Mouse (Mus musculus) lung, postnatal 10 days (tissue): ENCODE results near the gene Klhl41.
"Not testable (repeated sequence)": the region's sequence is repeated elsewhere in the genome, so short reads cannot be mapped to it uniquely, and the experiment has no call there.

Experiments used
- DNase-seq: peaks from one replicate; pipeline ENCODE4 v3.0.0; 2021

Gene Klhl41

GRCm38 (mm10) chr2:69669853-69670252 is at the start of gene Klhl41:
Gene Klhl41 (plus strand): TSS chr2:69670120.
- no peak for DNase-seq

- DNase-seq, result no peak
These were observed 40.7 kb upstream of the Klhl41 start for GRCm38 (mm10) chr2:69629215-69629614.

- DNase-seq, result no peak
These were observed 40.0 kb upstream of the Klhl41 start for GRCm38 (mm10) chr2:69629914-69630313.

GRCm38 (mm10) chr2:69630792-69631191 is 39.1 kb upstream of the Klhl41 start:
- DNase-seq, result peak; percentile 59

- peak; percentile 22 for DNase-seq
These were observed 38.5 kb upstream of the Klhl41 start for GRCm38 (mm10) chr2:69631449-69631848.

- peak; percentile 73 for DNase-seq
These were observed 34.7 kb upstream of the Klhl41 start for GRCm38 (mm10) chr2:69635064-69635701.

- DNase-seq, result peak; percentile 73
These were observed 34.1 kb upstream of the Klhl41 start for GRCm38 (mm10) chr2:69635807-69636206.

- DNase-seq, result not testable (repeated sequence)
These were observed 31.9 kb upstream of the Klhl41 start for GRCm38 (mm10) chr2:69637989-69638388.

- no peak for DNase-seq
These were observed 29.8 kb upstream of the Klhl41 start for GRCm38 (mm10) chr2:69640100-69640499.

- no peak for DNase-seq
These were observed 24.8 kb upstream of the Klhl41 start for GRCm38 (mm10) chr2:69644968-69645617.

- peak; percentile 93 for DNase-seq
These were observed 23.0 kb upstream of the Klhl41 start, which contains the start of gene Bbs5 for GRCm38 (mm10) chr2:69646726-69647490. Gene Bbs5 (plus strand): TSS chr2:69647171.

GRCm38 (mm10) chr2:69649716-69650115 is 20.2 kb upstream of the Klhl41 start:
- DNase-seq, result no peak

GRCm38 (mm10) chr2:69659326-69659725 is 10.6 kb upstream of the Klhl41 start:
- no peak for DNase-seq

- DNase-seq, result no peak
These were observed 6.0 kb upstream of the Klhl41 start for GRCm38 (mm10) chr2:69663827-69664476.

GRCm38 (mm10) chr2:69667656-69668055 is 2.3 kb upstream of the Klhl41 start:
- no peak for DNase-seq

GRCm38 (mm10) chr2:69668414-69668813 is 1.5 kb upstream of the Klhl41 start:
- no peak for DNase-seq

- no peak for DNase-seq
These were observed 3.8 kb downstream of the Klhl41 start for GRCm38 (mm10) chr2:69673723-69674122.

- no peak for DNase-seq
These were observed 5.3 kb downstream of the Klhl41 start for GRCm38 (mm10) chr2:69675266-69675665.

GRCm38 (mm10) chr2:69676713-69677112 is 6.8 kb downstream of the Klhl41 start:
- DNase-seq, result peak; percentile 17

- not testable (repeated sequence) for DNase-seq
These were observed 7.3 kb downstream of the Klhl41 start for GRCm38 (mm10) chr2:69677215-69677614.

- DNase-seq, result no peak
These were observed 10.1 kb downstream of the Klhl41 start for GRCm38 (mm10) chr2:69679990-69680389.

- DNase-seq, result no peak
These were observed 12.0 kb downstream of the Klhl41 start for GRCm38 (mm10) chr2:69681931-69682330.
